Mouse (Mus musculus) cerebellum, adult 8-10 months (tissue): ENCODE results near the gene Ahsa2.
A peak's percentile ranks its signal among the peaks of the same experiment; 100 is the strongest.
"Not testable (repeated sequence)": the region's sequence is repeated elsewhere in the genome, so short reads cannot be mapped to it uniquely, and the experiment has no call there.

Experiments used
- DNase-seq: peaks from one replicate; pipeline ENCODE4 v3.0.0; 2022

The Ahsa2 gene

GRCm38 (mm10) chr11:23497718-23498509, at the start of gene Ahsa2:
TSS of gene Ahsa2 (minus strand) at chr11:23498030.
- peak; percentile 91 for DNase-seq

GRCm38 (mm10) chr11:23537446-23537845, 39.6 kb upstream of the Ahsa2 start:
- DNase-seq = no peak

GRCm38 (mm10) chr11:23520473-23521205, 22.8 kb upstream of the Ahsa2 start, which contains the start of gene 1700093K21Rik:
TSS of gene 1700093K21Rik (minus strand) at chr11:23521155.
- no peak for DNase-seq

- DNase-seq = no peak
These were observed 21.2 kb upstream of the Ahsa2 start for GRCm38 (mm10) chr11:23518981-23519380.

- no peak for DNase-seq
These were observed 17.5 kb upstream of the Ahsa2 start for GRCm38 (mm10) chr11:23515315-23515714.

- DNase-seq = not testable (repeated sequence)
These were observed 17.0 kb upstream of the Ahsa2 start for GRCm38 (mm10) chr11:23514785-23515184.

- DNase-seq = not testable (repeated sequence)
These were observed 7.0 kb upstream of the Ahsa2 start for GRCm38 (mm10) chr11:23504801-23505200.

- no peak for DNase-seq
These were observed 779 bp upstream of the Ahsa2 start for GRCm38 (mm10) chr11:23498609-23499008.

- DNase-seq = peak; percentile 63
These were observed 504 bp downstream of the Ahsa2 start for GRCm38 (mm10) chr11:23497335-23497717.

- DNase-seq = peak; percentile 58
These were observed 1.2 kb downstream of the Ahsa2 start for GRCm38 (mm10) chr11:23496661-23497060.

- DNase-seq = no peak
These were observed 2.6 kb downstream of the Ahsa2 start for GRCm38 (mm10) chr11:23495231-23495630.

- DNase-seq = no peak
These were observed 5.6 kb downstream of the Ahsa2 start for GRCm38 (mm10) chr11:23492048-23492790.

GRCm38 (mm10) chr11:23489955-23490354, 7.9 kb downstream of the Ahsa2 start:
- DNase-seq = no peak

- not testable (repeated sequence) for DNase-seq
These were observed 32.0 kb downstream of the Ahsa2 start for GRCm38 (mm10) chr11:23465862-23466261.
